Mouse (Mus musculus): ENCODE results near the gene Bmpr2. TPM values are rescaled to one million over a fixed set of nuclear protein-coding genes. Genes with fewer than 3 reads are reported as not detected.
"Not testable (repeated sequence)": the region's sequence is repeated elsewhere in the genome, so short reads cannot be mapped to it uniquely, and the experiment has no call there.

The Bmpr2 gene
- polyA plus RNA-seq (2016; fragmentation: Nextera tagmentation; extraction: Ambion mirVana) = 6.5 and 7.0 TPM in 2 replicates

GRCm38 (mm10) chr1:59763164-59763768 lies at the start of gene Bmpr2:
Gene Bmpr2 (plus strand): TSS chr1:59763400.
- Histone ChIP-seq H3K27ac (peak within 1 kb of the TSS; percentile 99), H3K36me3 (peaks cover 5% of the 10 kb centered on the region; the same call in 1 of the 2 replicates), H3K4me3 (peak within 1 kb of the TSS; percentile 93), H3K4me1 (peaks cover 10% of the 10 kb centered on the region; the same call in 1 of the 2 replicates), H3K27me3 (ENCODE audit: insufficient read depth, poor library complexity, severe bottlenecking) (no peaks in the 10 kb centered on the region), H3K9me3 (no peaks in the 10 kb centered on the region)
- DNase-seq (ENCODE audit: low spot score) = peak; percentile 94
- whole genome bisulfite sequencing = 1% methylated on average over 70 of the region's 75 CpGs

- no peak overlapping the region for H3K4me3 ChIP-seq
- H3K4me1 ChIP-seq = no peaks in the 10 kb centered on the region
- no peaks in the 10 kb centered on the region for H3K27me3 ChIP-seq (ENCODE audit: insufficient read depth, poor library complexity, severe bottlenecking)
- whole genome bisulfite sequencing = 46% methylated on average over 4 of the region's 4 CpGs
- H3K36me3 ChIP-seq = peaks cover 36% of the 10 kb centered on the region
- no peak for DNase-seq (ENCODE audit: low spot score)
- no peaks in the 10 kb centered on the region for H3K9me3 ChIP-seq
- no peak overlapping the region for H3K27ac ChIP-seq
Observed at GRCm38 (mm10) chr1:59719900-59720299, 43.3 kb upstream of the Bmpr2 start.

GRCm38 (mm10) chr1:59725661-59726060 lies 37.5 kb upstream of the Bmpr2 start:
- WGBS = 27% methylated on average over 4 of the region's 4 CpGs
- Histone ChIP-seq H3K36me3 (peaks cover 10% of the 10 kb centered on the region), H3K4me1 (peaks cover 6% of the 10 kb centered on the region; the same call in 1 of the 2 replicates), H3K27me3 (ENCODE audit: insufficient read depth, poor library complexity, severe bottlenecking) (no peaks in the 10 kb centered on the region), H3K9me3 (no peaks in the 10 kb centered on the region), H3K4me3 (no peak overlapping the region), H3K27ac (peak overlapping the region; percentile 16; the same call in 1 of the 2 replicates)
- no peak for DNase-seq (ENCODE audit: low spot score)

- H3K9me3 ChIP-seq = no peaks in the 10 kb centered on the region
- 87% methylated on average over 8 of the region's 8 CpGs for WGBS
- H3K27me3 ChIP-seq (ENCODE audit: insufficient read depth, poor library complexity, severe bottlenecking) = no peaks in the 10 kb centered on the region
- no peaks in the 10 kb centered on the region for H3K36me3 ChIP-seq
- DNase-seq (ENCODE audit: low spot score) = no peak
- no peak overlapping the region for H3K27ac ChIP-seq
- no peak overlapping the region for H3K4me3 ChIP-seq
- H3K4me1 ChIP-seq = peaks cover 6% of the 10 kb centered on the region; the same call in 1 of the 2 replicates
Observed at GRCm38 (mm10) chr1:59730106-59730505, 33.1 kb upstream of the Bmpr2 start.

GRCm38 (mm10) chr1:59730737-59731136 lies 32.5 kb upstream of the Bmpr2 start:
- DNase-seq (ENCODE audit: low spot score) = no peak
- no peaks in the 10 kb centered on the region for H3K27me3 ChIP-seq (ENCODE audit: insufficient read depth, poor library complexity, severe bottlenecking)

GRCm38 (mm10) chr1:59734076-59734475 lies 29.1 kb upstream of the Bmpr2 start:
- Histone ChIP-seq H3K27ac (no peak overlapping the region), H3K4me1 (no peaks in the 10 kb centered on the region), H3K4me3 (no peak overlapping the region), H3K9me3 (no peaks in the 10 kb centered on the region), H3K27me3 (ENCODE audit: insufficient read depth, poor library complexity, severe bottlenecking) (no peaks in the 10 kb centered on the region), H3K36me3 (no peaks in the 10 kb centered on the region)
- WGBS = 68% methylated on average over 6 of the region's 6 CpGs
- no peak for DNase-seq (ENCODE audit: low spot score)

More at GRCm38 (mm10) chr1:59730737-59731136, 32.5 kb upstream of the Bmpr2 start:
- H3K36me3 ChIP-seq = no peaks in the 10 kb centered on the region
- no peak overlapping the region for H3K27ac ChIP-seq
- WGBS = 94% methylated on average over 4 of the region's 4 CpGs
- H3K9me3 ChIP-seq = no peaks in the 10 kb centered on the region
- peaks cover 1% of the 10 kb centered on the region; the same call in 1 of the 2 replicates for H3K4me1 ChIP-seq
- H3K4me3 ChIP-seq = no peak overlapping the region

GRCm38 (mm10) chr1:59738768-59739414 lies 24.3 kb upstream of the Bmpr2 start:
- Histone ChIP-seq H3K27ac (peak overlapping the region; percentile 9; the same call in 1 of the 2 replicates), H3K9me3 (no peaks in the 10 kb centered on the region), H3K4me1 (no peaks in the 10 kb centered on the region), H3K36me3 (no peaks in the 10 kb centered on the region), H3K27me3 (ENCODE audit: insufficient read depth, poor library complexity, severe bottlenecking) (no peaks in the 10 kb centered on the region), H3K4me3 (no peak overlapping the region)
- no peak for DNase-seq (ENCODE audit: low spot score)
- WGBS = 70% methylated on average over 6 of the region's 6 CpGs

GRCm38 (mm10) chr1:59739577-59740354 lies 23.4 kb upstream of the Bmpr2 start:
- DNase-seq (ENCODE audit: low spot score) = no peak
- Histone ChIP-seq H3K36me3 (no peaks in the 10 kb centered on the region), H3K27ac (peak overlapping the region; percentile 9; the same call in 1 of the 2 replicates), H3K27me3 (ENCODE audit: insufficient read depth, poor library complexity, severe bottlenecking) (no peaks in the 10 kb centered on the region), H3K9me3 (no peaks in the 10 kb centered on the region), H3K4me3 (no peak overlapping the region), H3K4me1 (no peaks in the 10 kb centered on the region)
- WGBS = 60% methylated on average over 17 of the region's 17 CpGs

GRCm38 (mm10) chr1:59749047-59749446 lies 14.2 kb upstream of the Bmpr2 start:
- Histone ChIP-seq H3K9me3 (no peaks in the 10 kb centered on the region), H3K36me3 (no peaks in the 10 kb centered on the region), H3K27me3 (ENCODE audit: insufficient read depth, poor library complexity, severe bottlenecking) (no peaks in the 10 kb centered on the region), H3K4me3 (no peak overlapping the region), H3K27ac (no peak overlapping the region), H3K4me1 (no peaks in the 10 kb centered on the region; the same call in 1 of the 2 replicates)
- DNase-seq (ENCODE audit: low spot score) = no peak
- WGBS = 62% methylated on average over 2 of the region's 2 CpGs

- not testable (repeated sequence) for H3K27me3 ChIP-seq (ENCODE audit: insufficient read depth, poor library complexity, severe bottlenecking); H3K36me3 ChIP-seq; H3K27ac ChIP-seq; H3K4me1 ChIP-seq; H3K4me3 ChIP-seq; DNase-seq (ENCODE audit: low spot score); H3K9me3 ChIP-seq
- WGBS = 78% methylated on average over 5 of the region's 5 CpGs
Observed at GRCm38 (mm10) chr1:59749724-59750123, 13.5 kb upstream of the Bmpr2 start.

GRCm38 (mm10) chr1:59755298-59755697 lies 7.9 kb upstream of the Bmpr2 start:
- no peak for DNase-seq (ENCODE audit: low spot score)
- H3K36me3 ChIP-seq = no peaks in the 10 kb centered on the region
- H3K4me3 ChIP-seq = no peak overlapping the region
- 68% methylated on average over 1 of the region's 1 CpGs for WGBS
- H3K4me1 ChIP-seq = no peaks in the 10 kb centered on the region
- no peak overlapping the region for H3K27ac ChIP-seq
- no peaks in the 10 kb centered on the region for H3K9me3 ChIP-seq
- H3K27me3 ChIP-seq (ENCODE audit: insufficient read depth, poor library complexity, severe bottlenecking) = no peaks in the 10 kb centered on the region

- no peak overlapping the region for H3K27ac ChIP-seq
- DNase-seq (ENCODE audit: low spot score) = no peak
- no peaks in the 10 kb centered on the region for H3K4me1 ChIP-seq
- no peaks in the 10 kb centered on the region for H3K27me3 ChIP-seq (ENCODE audit: insufficient read depth, poor library complexity, severe bottlenecking)
- WGBS = 93% methylated on average over 1 of the region's 1 CpGs
- no peaks in the 10 kb centered on the region for H3K36me3 ChIP-seq
- no peak overlapping the region for H3K4me3 ChIP-seq
- H3K9me3 ChIP-seq = no peaks in the 10 kb centered on the region
Observed at GRCm38 (mm10) chr1:59758325-59758724, 4.9 kb upstream of the Bmpr2 start.

- Histone ChIP-seq H3K9me3 (no peaks in the 10 kb centered on the region), H3K27me3 (ENCODE audit: insufficient read depth, poor library complexity, severe bottlenecking) (no peaks in the 10 kb centered on the region), H3K4me3 (peak overlapping the region; percentile 93), H3K36me3 (no peaks in the 10 kb centered on the region), H3K4me1 (peaks cover 10% of the 10 kb centered on the region; the same call in 1 of the 2 replicates), H3K27ac (peak overlapping the region; percentile 99)
- DNase-seq (ENCODE audit: low spot score) = no peak
- WGBS = 4% methylated on average over 10 of the region's 10 CpGs
Observed at GRCm38 (mm10) chr1:59762208-59762607, 992 bp upstream of the Bmpr2 start.

All from heart, embryonic 10.5 days (tissue).